Mouse (Mus musculus) E14TG2a.4 (cell line): Measurements from ENCODE around the gene Tmem136.

Experiments
- CTCF ChIP-seq: conservative IDR thresholded peaks from 2 replicates; pipeline ENCODE4 v1.5.1; 2014; ENCODE audit warnings: low read length
- NANOG ChIP-seq: IDR thresholded peaks from 2 replicates; pipeline ENCODE4 v1.6.1; 2014; ENCODE audit warnings: borderline replicate concordance, low read length, mixed read lengths

DNA sequence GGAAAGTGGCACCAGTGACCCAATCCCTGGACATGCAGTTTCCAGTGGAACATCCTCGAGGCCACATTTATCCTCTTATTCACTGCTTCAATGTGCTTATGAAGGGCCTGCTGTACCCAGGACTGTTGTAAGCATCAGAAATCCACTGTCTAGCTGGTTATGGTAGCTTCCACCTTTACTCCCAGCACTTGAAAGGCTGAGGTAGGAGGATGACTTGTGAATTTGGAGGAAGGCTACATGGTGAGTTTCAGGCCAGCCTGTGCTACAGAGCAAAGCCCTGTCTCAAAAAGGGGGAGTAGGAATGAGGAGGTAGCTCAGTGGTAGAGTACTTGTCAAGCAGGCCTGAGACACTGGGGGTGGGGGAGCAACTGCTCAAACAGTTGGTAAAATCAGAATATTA is 8.3 kb downstream of the Tmem136 start:
- TF ChIP-seq CTCF (no peak), NANOG (no peak)
